Mouse (Mus musculus): ENCODE results near the gene Klrb1b.
A peak's percentile ranks its signal among the peaks of the same experiment; 100 is the strongest.

The Klrb1b gene

GRCm38 (mm10) chr6:128826132-128826531, at the start of gene Klrb1b, which contains the start of gene Gm44511:
Gene Klrb1b (minus strand): TSS chr6:128826331.
Gene Gm44511 (minus strand): TSS chr6:128826315.
- no peak for DNase-seq (ENCODE audit: low spot score)

GRCm38 (mm10) chr6:128871910-128872610, 45.9 kb upstream of the Klrb1b start:
- no peak for DNase-seq (ENCODE audit: low spot score)

GRCm38 (mm10) chr6:128868861-128869260, 42.7 kb upstream of the Klrb1b start:
- peak; percentile 60 for DNase-seq (ENCODE audit: low spot score)

- no peak for DNase-seq (ENCODE audit: low spot score)
Observed at GRCm38 (mm10) chr6:128857976-128858375, 31.8 kb upstream of the Klrb1b start.

GRCm38 (mm10) chr6:128856250-128856649, 30.1 kb upstream of the Klrb1b start:
- DNase-seq (ENCODE audit: low spot score) = peak; percentile 58

- DNase-seq (ENCODE audit: low spot score) = no peak
Observed at GRCm38 (mm10) chr6:128855477-128855876, 29.3 kb upstream of the Klrb1b start.

- no peak for DNase-seq (ENCODE audit: low spot score)
Observed at GRCm38 (mm10) chr6:128854895-128855294, 28.8 kb upstream of the Klrb1b start.

GRCm38 (mm10) chr6:128854024-128854820, 28.1 kb upstream of the Klrb1b start:
- DNase-seq (ENCODE audit: low spot score) = peak; percentile 76

GRCm38 (mm10) chr6:128852766-128853165, 26.6 kb upstream of the Klrb1b start:
- DNase-seq (ENCODE audit: low spot score) = no peak

- DNase-seq (ENCODE audit: low spot score) = no peak
Observed at GRCm38 (mm10) chr6:128851151-128851550, 25.0 kb upstream of the Klrb1b start.

- DNase-seq (ENCODE audit: low spot score) = no peak
Observed at GRCm38 (mm10) chr6:128850671-128851070, 24.5 kb upstream of the Klrb1b start.

GRCm38 (mm10) chr6:128849902-128850301, 23.8 kb upstream of the Klrb1b start:
- no peak for DNase-seq (ENCODE audit: low spot score)

GRCm38 (mm10) chr6:128847401-128847800, 21.3 kb upstream of the Klrb1b start:
- no peak for DNase-seq (ENCODE audit: low spot score)

- no peak for DNase-seq (ENCODE audit: low spot score)
Observed at GRCm38 (mm10) chr6:128845998-128846542, 19.9 kb upstream of the Klrb1b start.

- peak; percentile 81 for DNase-seq (ENCODE audit: low spot score)
Observed at GRCm38 (mm10) chr6:128845319-128845979, 19.3 kb upstream of the Klrb1b start.

GRCm38 (mm10) chr6:128844586-128845080, 18.5 kb upstream of the Klrb1b start:
- DNase-seq (ENCODE audit: low spot score) = no peak

- DNase-seq (ENCODE audit: low spot score) = peak; percentile 36
Observed at GRCm38 (mm10) chr6:128844131-128844530, 18.0 kb upstream of the Klrb1b start.

- peak; percentile 67 for DNase-seq (ENCODE audit: low spot score)
Observed at GRCm38 (mm10) chr6:128843479-128843992, 17.4 kb upstream of the Klrb1b start.

- peak; percentile 93 for DNase-seq (ENCODE audit: low spot score)
Observed at GRCm38 (mm10) chr6:128842945-128843478, 16.9 kb upstream of the Klrb1b start.

- no peak for DNase-seq (ENCODE audit: low spot score)
Observed at GRCm38 (mm10) chr6:128842356-128842944, 16.3 kb upstream of the Klrb1b start.

All from T-cell, adult 2 months (primary cell).